Mouse (Mus musculus): Measurements from ENCODE around the gene Gigyf2. TPM values are rescaled to one million over a fixed set of nuclear protein-coding genes. Genes with fewer than 3 reads are reported as not detected.

Gene Gigyf2
- polyA plus RNA-seq, 1 experiment: 35.7 TPM

GRCm38 (mm10) chr1:87378024-87378560 lies 51.3 kb downstream of the Gigyf2 start:
- TF ChIP-seq POLR2A (IDR thresholded peaks at IDR 0.05; ENCODE audit: borderline replicate concordance, low read depth, low read length) (no peak), CTCF (IDR thresholded peaks at IDR 0.05; ENCODE audit: low read depth, low read length) (no peak)
- H3K27ac ChIP-seq (ENCODE audit: insufficient read depth, low read depth, low read length): no peak overlapping the region
- peaks cover 12% of the 10 kb centered on the region for H3K4me1 ChIP-seq (ENCODE audit: control insufficient read depth, insufficient read depth, low read length)
- H3K4me3 ChIP-seq (ENCODE audit: insufficient read depth, low read length): no peak overlapping the region

- Histone ChIP-seq H3K27ac (ENCODE audit: insufficient read depth, low read depth, low read length) (no peak overlapping the region), H3K4me3 (ENCODE audit: insufficient read depth, low read length) (no peak overlapping the region), H3K4me1 (ENCODE audit: control insufficient read depth, insufficient read depth, low read length) (peaks cover 12% of the 10 kb centered on the region)
- TF ChIP-seq CTCF (IDR thresholded peaks at IDR 0.05; ENCODE audit: low read depth, low read length) (no peak), POLR2A (IDR thresholded peaks at IDR 0.05; ENCODE audit: borderline replicate concordance, low read depth, low read length) (no peak)
Measured at GRCm38 (mm10) chr1:87379919-87380318, 53.1 kb downstream of the Gigyf2 start.

- H3K4me1 ChIP-seq (ENCODE audit: control insufficient read depth, insufficient read depth, low read length): peaks cover 12% of the 10 kb centered on the region
- H3K27ac ChIP-seq (ENCODE audit: insufficient read depth, low read depth, low read length): no peak overlapping the region
- no peak for TF ChIP-seq POLR2A (IDR thresholded peaks at IDR 0.05; ENCODE audit: borderline replicate concordance, low read depth, low read length)
- TF ChIP-seq CTCF (IDR thresholded peaks at IDR 0.05; ENCODE audit: low read depth, low read length): no peak
- no peak overlapping the region for H3K4me3 ChIP-seq (ENCODE audit: insufficient read depth, low read length)
Measured at GRCm38 (mm10) chr1:87381152-87381551, 54.4 kb downstream of the Gigyf2 start.

GRCm38 (mm10) chr1:87386436-87387092 lies 59.8 kb downstream of the Gigyf2 start:
- Histone ChIP-seq H3K27ac (ENCODE audit: insufficient read depth, low read depth, low read length) (no peak overlapping the region), H3K4me3 (ENCODE audit: insufficient read depth, low read length) (no peak overlapping the region), H3K4me1 (ENCODE audit: control insufficient read depth, insufficient read depth, low read length) (peaks cover 4% of the 10 kb centered on the region)
- TF ChIP-seq POLR2A (IDR thresholded peaks at IDR 0.05; ENCODE audit: borderline replicate concordance, low read depth, low read length) (no peak), CTCF (IDR thresholded peaks at IDR 0.05; ENCODE audit: low read depth, low read length) (no peak)

GRCm38 (mm10) chr1:87393444-87394195 lies 66.8 kb downstream of the Gigyf2 start:
- no peak overlapping the region for H3K4me3 ChIP-seq (ENCODE audit: insufficient read depth, low read length)
- no peak overlapping the region for H3K27ac ChIP-seq (ENCODE audit: insufficient read depth, low read depth, low read length)
- TF ChIP-seq POLR2A (IDR thresholded peaks at IDR 0.05; ENCODE audit: borderline replicate concordance, low read depth, low read length): no peak
- TF ChIP-seq CTCF (IDR thresholded peaks at IDR 0.05; ENCODE audit: low read depth, low read length): no peak
- H3K4me1 ChIP-seq (ENCODE audit: control insufficient read depth, insufficient read depth, low read length): no peaks in the 10 kb centered on the region

- Histone ChIP-seq H3K4me3 (ENCODE audit: insufficient read depth, low read length) (no peak within 1 kb of the TSS), H3K27ac (ENCODE audit: insufficient read depth, low read depth, low read length) (no peak within 1 kb of the TSS), H3K4me1 (ENCODE audit: control insufficient read depth, insufficient read depth, low read length) (no peaks in the 10 kb centered on the region)
- TF ChIP-seq CTCF (IDR thresholded peaks at IDR 0.05; ENCODE audit: low read depth, low read length): no peak
- TF ChIP-seq POLR2A (IDR thresholded peaks at IDR 0.05; ENCODE audit: borderline replicate concordance, low read depth, low read length): no peak
Measured at GRCm38 (mm10) chr1:87394594-87394993, 67.8 kb downstream of the Gigyf2 start, which contains the start of gene Kcnj13. Gene Kcnj13, minus strand, starts transcription at chr1:87394729.

GRCm38 (mm10) chr1:87396923-87397586 lies 70.3 kb downstream of the Gigyf2 start:
- TF ChIP-seq POLR2A (IDR thresholded peaks at IDR 0.05; ENCODE audit: borderline replicate concordance, low read depth, low read length) (no peak), CTCF (IDR thresholded peaks at IDR 0.05; ENCODE audit: low read depth, low read length) (no peak)
- H3K4me3 ChIP-seq (ENCODE audit: insufficient read depth, low read length): no peak overlapping the region
- no peaks in the 10 kb centered on the region for H3K4me1 ChIP-seq (ENCODE audit: control insufficient read depth, insufficient read depth, low read length)
- H3K27ac ChIP-seq (ENCODE audit: insufficient read depth, low read depth, low read length): no peak overlapping the region

- no peak overlapping the region for H3K4me3 ChIP-seq (ENCODE audit: insufficient read depth, low read length)
- peaks cover 3% of the 10 kb centered on the region for H3K4me1 ChIP-seq (ENCODE audit: control insufficient read depth, insufficient read depth, low read length)
- H3K27ac ChIP-seq (ENCODE audit: insufficient read depth, low read depth, low read length): no peak overlapping the region
- TF ChIP-seq CTCF (IDR thresholded peaks at IDR 0.05; ENCODE audit: low read depth, low read length): no peak
- no peak for TF ChIP-seq POLR2A (IDR thresholded peaks at IDR 0.05; ENCODE audit: borderline replicate concordance, low read depth, low read length)
Measured at GRCm38 (mm10) chr1:87404710-87405109, 77.9 kb downstream of the Gigyf2 start.

- peaks cover 3% of the 10 kb centered on the region for H3K4me1 ChIP-seq (ENCODE audit: control insufficient read depth, insufficient read depth, low read length)
- H3K27ac ChIP-seq (ENCODE audit: insufficient read depth, low read depth, low read length): no peak overlapping the region
- TF ChIP-seq CTCF (IDR thresholded peaks at IDR 0.05; ENCODE audit: low read depth, low read length) (no peak), POLR2A (IDR thresholded peaks at IDR 0.05; ENCODE audit: borderline replicate concordance, low read depth, low read length) (no peak)
- H3K4me3 ChIP-seq (ENCODE audit: insufficient read depth, low read length): no peak overlapping the region
Measured at GRCm38 (mm10) chr1:87406012-87406411, 79.2 kb downstream of the Gigyf2 start.
